Mouse (Mus musculus) lung, postnatal 0 days (tissue): ENCODE measurements around the gene Stub1.
A peak's percentile ranks its signal among the peaks of the same experiment; 100 is the strongest.

Source experiments
- CTCF ChIP-seq: IDR thresholded peaks from 2 replicates; pipeline ENCODE4 v1.5.1; 2016; ENCODE audit warnings: antibody characterized with exemption, mild to moderate bottlenecking
- EP300 ChIP-seq: IDR thresholded peaks from 2 replicates; pipeline ENCODE4 v1.6.1; 2016; ENCODE audit warnings: antibody characterized with exemption, mild to moderate bottlenecking, control low read depth

DNA sequence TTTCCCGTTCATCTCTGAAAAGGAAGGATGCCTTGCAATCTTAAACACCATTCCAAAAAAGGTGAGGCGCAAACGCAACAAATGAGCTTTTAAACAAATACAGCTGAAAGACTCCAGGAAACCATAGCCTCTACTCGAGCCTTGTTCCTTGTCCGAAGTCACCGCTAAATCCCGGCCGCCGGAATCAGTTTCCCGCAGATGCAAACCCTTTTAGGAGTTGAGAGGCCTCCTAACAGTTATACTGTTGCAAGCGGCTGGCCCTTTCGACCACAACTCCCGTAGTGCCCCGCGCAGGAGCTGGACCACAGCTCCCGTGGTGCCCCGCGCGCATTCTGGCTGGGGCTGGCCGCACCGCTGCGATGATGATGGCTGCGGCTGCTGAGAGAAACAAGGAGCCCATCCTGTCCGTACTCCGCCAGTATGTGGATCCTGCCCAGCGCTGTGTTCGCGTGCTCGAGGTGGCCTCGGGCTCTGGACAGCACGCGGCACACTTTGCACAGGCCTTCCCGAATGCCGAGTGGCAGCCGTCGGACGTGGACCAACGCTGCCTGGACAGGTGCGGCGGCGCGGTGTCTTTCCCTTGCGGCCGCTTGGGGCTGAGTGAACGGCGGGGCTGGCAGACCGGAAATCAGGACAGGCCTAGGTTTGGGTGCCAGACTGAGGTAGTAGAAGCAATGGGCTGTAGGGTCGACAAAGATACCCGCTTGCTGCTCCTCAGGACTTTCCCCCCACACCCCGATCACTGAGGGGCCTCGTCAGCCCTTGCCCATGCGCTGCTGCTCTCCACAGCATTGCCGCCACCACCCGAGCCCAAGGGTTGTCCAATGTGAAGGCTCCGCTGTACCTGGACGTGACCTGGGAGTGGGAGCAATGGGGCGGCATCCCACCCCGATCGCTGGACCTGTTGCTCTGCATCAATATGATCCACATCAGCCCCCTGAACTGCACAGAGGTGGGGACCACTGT lies 42.2 kb upstream of the Stub1 start:
- TF ChIP-seq CTCF, result peak; percentile 23
- TF ChIP-seq EP300, result no peak
